Comparison of ENCODE assay signal across 24 mouse cellular contexts in the genomic region with DNA sequence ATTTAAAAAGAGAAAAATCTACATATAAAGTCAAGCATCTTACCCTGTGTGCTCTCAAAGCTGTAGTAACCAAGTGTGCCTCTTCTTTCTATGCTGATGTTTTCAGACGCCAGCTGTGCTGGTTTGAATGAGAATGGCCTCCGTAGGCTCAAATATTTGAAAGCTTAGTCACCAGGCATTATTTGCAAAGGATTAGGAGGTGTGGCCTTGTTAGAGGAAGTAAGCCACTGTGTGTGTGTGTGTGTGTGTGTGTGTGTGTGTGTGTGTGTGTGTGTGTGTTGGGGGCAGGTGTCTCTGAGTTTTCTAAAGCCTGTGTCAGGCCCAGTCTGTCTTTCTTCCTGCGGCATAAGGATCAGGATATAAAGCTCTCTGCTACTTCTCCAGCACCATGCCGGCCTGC. TPM values are rescaled to one million over a fixed set of nuclear protein-coding genes. Genes with fewer than 3 reads are reported as not detected.
A peak's percentile ranks its signal among the peaks of the same experiment; 100 is the strongest.
DNase-seq lines count a peak whose midpoint lies in the region; ATAC-seq and TF ChIP-seq lines count a peak whose summit lies in the region.
"Had no signal": no experiment of that assay in that cellular context is flagged by ENCODE, and none has a peak within 500 bp of the region (broad histone marks: within the 10 kb centered on the region; RNA-seq: fewer than 3 reads in every experiment).

No protein-coding gene starts in this region.

- H3K27ac ChIP-seq in embryonic facial prominence, embryonic 14.5 days (replicated peaks; ENCODE audit: low read depth, low read length): no peak overlapping the region
- no peak overlapping the region for H3K27ac ChIP-seq in embryonic facial prominence, embryonic 10.5 days (replicated peaks)
- no peak overlapping the region for H3K27ac ChIP-seq in midbrain, embryonic 12.5 days (replicated peaks)
- no peak overlapping the region for H3K27ac ChIP-seq in midbrain, embryonic 13.5 days
- peak overlapping the region; percentile 77 for H3K27ac ChIP-seq in ES-Bruce4 (ENCODE audit: insufficient read depth, low read length)
- H3K27ac ChIP-seq: embryonic facial prominence, embryonic 15.5 days; heart, adult 2 months; heart, embryonic 13.5 days; hindbrain, postnatal 0 days; limb, embryonic 12.5 days had no signal

- 67% methylated on average over 4 of the region's 4 CpGs for WGBS in embryonic facial prominence, embryonic 14.5 days
- 45% methylated on average over 4 of the region's 4 CpGs for WGBS in embryonic facial prominence, embryonic 10.5 days
- 18% methylated on average over 4 of the region's 4 CpGs for WGBS in midbrain, embryonic 12.5 days
- WGBS in midbrain, embryonic 13.5 days: 24% methylated on average over 4 of the region's 4 CpGs

- H3K9me3 ChIP-seq in embryonic facial prominence, embryonic 14.5 days (ENCODE audit: control insufficient read depth, low read length): no peaks in the 10 kb centered on the region
- no peaks in the 10 kb centered on the region for H3K9me3 ChIP-seq in embryonic facial prominence, embryonic 10.5 days
- H3K9me3 ChIP-seq in midbrain, embryonic 12.5 days: no peaks in the 10 kb centered on the region
- H3K9me3 ChIP-seq in midbrain, embryonic 13.5 days: no peaks in the 10 kb centered on the region
- H3K9me3 ChIP-seq in ES-Bruce4 (replicated peaks; ENCODE audit: control insufficient read depth, insufficient read depth, low read length, poor library complexity, severe bottlenecking): no peaks in the 10 kb centered on the region
- H3K9me3 ChIP-seq: embryonic facial prominence, embryonic 15.5 days; heart, embryonic 13.5 days had no signal

- no peak for TF ChIP-seq CTCF in ES-Bruce4 (IDR thresholded peaks at IDR 0.05; ENCODE audit: low read depth, low read length)

- H3K4me3 ChIP-seq in embryonic facial prominence, embryonic 14.5 days (ENCODE audit: low read depth, low read length): no peak overlapping the region
- no peak overlapping the region for H3K4me3 ChIP-seq in embryonic facial prominence, embryonic 10.5 days
- no peak overlapping the region for H3K4me3 ChIP-seq in midbrain, embryonic 12.5 days
- no peak overlapping the region for H3K4me3 ChIP-seq in midbrain, embryonic 13.5 days (replicated peaks)
- no peak overlapping the region for H3K4me3 ChIP-seq in ES-Bruce4 (ENCODE audit: low read depth, low read length)
- H3K4me3 ChIP-seq: embryonic facial prominence, embryonic 15.5 days; heart, adult 2 months; heart, embryonic 13.5 days; limb, embryonic 12.5 days had no signal

- no peaks in the 10 kb centered on the region for H3K27me3 ChIP-seq in embryonic facial prominence, embryonic 14.5 days (replicated peaks; ENCODE audit: control insufficient read depth, insufficient read depth, low read length)
- no peaks in the 10 kb centered on the region for H3K27me3 ChIP-seq in embryonic facial prominence, embryonic 10.5 days (replicated peaks; ENCODE audit: low read depth, poor library complexity, severe bottlenecking)
- H3K27me3 ChIP-seq in midbrain, embryonic 12.5 days: no peaks in the 10 kb centered on the region
- H3K27me3 ChIP-seq in midbrain, embryonic 13.5 days: no peaks in the 10 kb centered on the region
- no peaks in the 10 kb centered on the region for H3K27me3 ChIP-seq in ES-Bruce4 (ENCODE audit: control insufficient read depth, insufficient read depth, low read length, poor library complexity, severe bottlenecking)
- H3K27me3 ChIP-seq: embryonic facial prominence, embryonic 15.5 days; heart, embryonic 13.5 days; limb, embryonic 12.5 days had no signal

- no peaks in the 10 kb centered on the region for H3K4me1 ChIP-seq in embryonic facial prominence, embryonic 14.5 days (ENCODE audit: control insufficient read depth, insufficient read depth, low read length)
- H3K4me1 ChIP-seq in embryonic facial prominence, embryonic 10.5 days: no peaks in the 10 kb centered on the region
- H3K4me1 ChIP-seq in midbrain, embryonic 12.5 days: no peaks in the 10 kb centered on the region
- no peaks in the 10 kb centered on the region for H3K4me1 ChIP-seq in midbrain, embryonic 13.5 days (replicated peaks)
- H3K4me1 ChIP-seq in ES-Bruce4 (ENCODE audit: control insufficient read depth, insufficient read depth, low read length): no peaks in the 10 kb centered on the region
- H3K4me1 ChIP-seq: embryonic facial prominence, embryonic 15.5 days; heart, embryonic 13.5 days; limb, embryonic 12.5 days had no signal

- peaks cover 87% of the 10 kb centered on the region for H3K36me3 ChIP-seq in embryonic facial prominence, embryonic 14.5 days (ENCODE audit: control insufficient read depth, insufficient read depth, low read length)
- peaks cover 7% of the 10 kb centered on the region; the same call in 1 of the 2 replicates for H3K36me3 ChIP-seq in embryonic facial prominence, embryonic 10.5 days (replicated peaks)
- 0 out of 2 replicates have a peak, but pooled peaks cover 3% of the 10 kb centered on the region for H3K36me3 ChIP-seq in midbrain, embryonic 12.5 days
- H3K36me3 ChIP-seq in midbrain, embryonic 13.5 days: no peaks in the 10 kb centered on the region
- no peaks in the 10 kb centered on the region for H3K36me3 ChIP-seq in ES-Bruce4 (ENCODE audit: control insufficient read depth, insufficient read depth, low read length, poor library complexity, severe bottlenecking)

- peak; percentile 51 for DNase-seq in embryonic facial prominence, embryonic 14.5 days (ENCODE audit: low spot score)
- no peak for DNase-seq in embryonic facial prominence, embryonic 10.5 days (ENCODE audit: low spot score)
- DNase-seq in ZHBTc4 (ENCODE audit: low read depth, low spot score): peak; percentile 88
- no peak for DNase-seq in kidney, postnatal 14 days
- no peak for DNase-seq in c-Kit-positive CD71-positive TER-119-positive erythroid progenitor cells, embryonic 14.5 days (ENCODE audit: low spot score)
- DNase-seq: adrenal gland, postnatal 14 days; cerebellum, adult 9-10 months; gastrocnemius, postnatal 36 days; heart, adult 2 months; heart, postnatal 14 days; kidney, adult 9 months; kidney, postnatal 25 days; liver, postnatal 0 days; lung, postnatal 10 days; thymus, postnatal 4 days had no signal

- no peak overlapping the region for H3K4me2 ChIP-seq in embryonic facial prominence, embryonic 14.5 days (ENCODE audit: low read depth, low read length)
- H3K4me2 ChIP-seq in midbrain, embryonic 12.5 days (replicated peaks): no peak overlapping the region
- no peak overlapping the region for H3K4me2 ChIP-seq in midbrain, embryonic 13.5 days (replicated peaks)
- H3K4me2 ChIP-seq: embryonic facial prominence, embryonic 15.5 days; heart, embryonic 13.5 days; limb, embryonic 12.5 days; liver, embryonic 11.5 days had no signal

- TF ChIP-seq EP300 in ES-Bruce4 (IDR thresholded peaks at IDR 0.05; ENCODE audit: insufficient read depth, low read depth, low read length): peak; percentile 93

- H3K9ac ChIP-seq in embryonic facial prominence, embryonic 14.5 days (ENCODE audit: low read depth, low read length): no peak overlapping the region
- H3K9ac ChIP-seq in midbrain, embryonic 12.5 days (replicated peaks): no peak overlapping the region
- H3K9ac ChIP-seq in midbrain, embryonic 13.5 days (replicated peaks): no peak overlapping the region
- H3K9ac ChIP-seq in ES-Bruce4 (ENCODE audit: low read depth, poor library complexity, severe bottlenecking): no peak overlapping the region
- H3K9ac ChIP-seq: embryonic facial prominence, embryonic 15.5 days; heart, embryonic 13.5 days; limb, embryonic 12.5 days; liver, postnatal 0 days had no signal

- ATAC-seq in embryonic facial prominence, embryonic 14.5 days (ENCODE audit: low read depth): no peak
- peak; percentile 51; the same call in 1 of the 2 replicates for ATAC-seq in midbrain, embryonic 12.5 days (ENCODE audit: low FRiP score, low read depth)
- ATAC-seq in midbrain, embryonic 13.5 days: no peak
- ATAC-seq: hindbrain, postnatal 0 days; intestine, embryonic 16.5 days; liver, postnatal 0 days had no signal

- no peak for TF ChIP-seq POLR2A in ES-Bruce4 (IDR thresholded peaks at IDR 0.05; ENCODE audit: insufficient read depth, low read length)

RNA-seq across cellular contexts. Expression of gene Fam229b, which starts 26.8 kb away (rescaled TPM):
- polyA plus RNA-seq in embryonic facial prominence, embryonic 14.5 days (2014; fragmentation: Nextera tagmentation; extraction: Ambion mirVana): 12.4 and 16.9 TPM in 2 replicates
- 10.8 and 12.2 TPM in 2 replicates for polyA plus RNA-seq in embryonic facial prominence, embryonic 10.5 days (2016; fragmentation: Nextera tagmentation; extraction: Ambion mirVana)
- polyA plus RNA-seq in midbrain, embryonic 12.5 days (2016; fragmentation: Nextera tagmentation; extraction: Ambion mirVana): 20.9 and 22.4 TPM in 2 replicates
- polyA plus RNA-seq in midbrain, embryonic 13.5 days (2015; fragmentation: Nextera tagmentation; extraction: Ambion mirVana): 30.6 and 31.7 TPM in 2 replicates
- polyA plus RNA-seq in ES-Bruce4 (2011; ENCODE audit: insufficient read depth, insufficient read length, low read depth, missing spikeins): 3.5 and 4.5 TPM in 2 replicates

RNA-seq across cellular contexts. Expression of gene Tube1, which starts 26.8 kb away (rescaled TPM):
- polyA plus RNA-seq in embryonic facial prominence, embryonic 14.5 days (2014; fragmentation: Nextera tagmentation; extraction: Ambion mirVana): 12.5 and 13.8 TPM in 2 replicates
- 24.7 and 25.5 TPM in 2 replicates for polyA plus RNA-seq in embryonic facial prominence, embryonic 10.5 days (2016; fragmentation: Nextera tagmentation; extraction: Ambion mirVana)
- 17.7 and 18.2 TPM in 2 replicates for polyA plus RNA-seq in midbrain, embryonic 12.5 days (2016; fragmentation: Nextera tagmentation; extraction: Ambion mirVana)
- polyA plus RNA-seq in midbrain, embryonic 13.5 days (2015; fragmentation: Nextera tagmentation; extraction: Ambion mirVana): 10.6 and 12.0 TPM in 2 replicates
- 24.6 and 25.6 TPM in 2 replicates for polyA plus RNA-seq in ES-Bruce4 (2011; ENCODE audit: insufficient read depth, insufficient read length, low read depth, missing spikeins)

RNA-seq across cellular contexts. Expression of gene Ccn6, which starts 56.7 kb away (rescaled TPM):
- 0.56 and 1.2 TPM in 2 replicates for polyA plus RNA-seq in embryonic facial prominence, embryonic 14.5 days (2014; fragmentation: Nextera tagmentation; extraction: Ambion mirVana)
- polyA plus RNA-seq in embryonic facial prominence, embryonic 10.5 days (2016; fragmentation: Nextera tagmentation; extraction: Ambion mirVana): 0.24 and 0.36 TPM in 2 replicates
- polyA plus RNA-seq in midbrain, embryonic 12.5 days (2016; fragmentation: Nextera tagmentation; extraction: Ambion mirVana): 0.24 and 0.28 TPM in 2 replicates
- polyA plus RNA-seq in midbrain, embryonic 13.5 days (2015; fragmentation: Nextera tagmentation; extraction: Ambion mirVana): 0.32 and 0.53 TPM in 2 replicates
- polyA plus RNA-seq in ES-Bruce4 (2011; ENCODE audit: insufficient read depth, insufficient read length, low read depth, missing spikeins): not detected in 2 replicates
- polyA plus RNA-seq: heart, adult 2 months; heart, embryonic 13.5 days; liver, postnatal 0 days had no signal

Comparison
In these comparisons a context has a peak if more than half of its experiments do, and no peak if none do; other contexts are left out.
1. DNase-seq: peak in embryonic facial prominence, embryonic 14.5 days (single experiment) and ZHBTc4 (single experiment); none in embryonic facial prominence, embryonic 10.5 days (single experiment), kidney, postnatal 14 days (single experiment) and c-Kit-positive CD71-positive TER-119-positive erythroid progenitor cells, embryonic 14.5 days (single experiment).